Mouse (Mus musculus): ENCODE measurements around the gene Olfr901.
"Not testable (repeated sequence)": the region's sequence is repeated elsewhere in the genome, so short reads cannot be mapped to it uniquely, and the experiment has no call there.

The Olfr901 gene

DNA sequence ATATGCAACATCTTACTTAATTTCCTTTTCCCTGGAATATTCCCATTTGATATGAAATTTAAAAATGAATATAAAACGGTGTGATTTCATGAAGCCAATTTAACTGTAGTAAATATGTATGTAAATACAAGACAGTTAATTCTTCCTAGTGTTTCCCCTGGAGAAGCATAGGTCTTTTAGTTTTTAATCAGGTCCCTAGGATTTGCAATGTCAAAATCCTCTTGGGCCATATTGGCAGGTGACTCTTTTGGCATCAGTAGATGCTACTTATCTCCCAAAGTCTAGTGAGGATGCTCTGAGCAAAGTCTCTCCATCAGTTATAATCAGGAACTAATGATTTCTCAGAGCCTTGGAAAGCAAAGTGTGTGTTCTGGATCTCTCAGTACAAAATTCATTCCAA lies at the start of gene Olfr901:
Olfr901 (plus strand) TSS at position 301 of the 400 bp plus-strand sequence.
- DNase-seq = no peak

DNA sequence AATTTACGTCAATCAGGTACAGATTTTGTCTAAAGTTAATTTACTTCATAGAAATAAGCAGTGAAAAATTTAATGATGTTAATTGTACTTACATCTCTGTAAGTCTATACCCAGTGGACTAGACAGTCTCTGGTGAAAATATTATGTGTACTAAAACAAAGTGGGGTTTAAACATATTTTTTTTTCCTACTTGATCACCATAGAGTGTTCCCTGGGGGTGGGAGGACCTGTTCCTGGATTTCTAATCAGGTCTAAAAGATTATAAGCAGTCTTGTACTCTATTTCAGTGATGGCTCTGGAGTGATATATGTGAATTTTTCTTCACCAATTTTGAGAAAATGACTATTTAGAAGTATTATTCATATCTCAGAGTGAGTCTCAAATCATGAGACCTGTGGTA lies 27.9 kb upstream of the Olfr901 start, which contains the start of gene Olfr147:
Olfr147 (plus strand) TSS at position 301 of the 400 bp plus-strand sequence.
- no peak for DNase-seq

DNA sequence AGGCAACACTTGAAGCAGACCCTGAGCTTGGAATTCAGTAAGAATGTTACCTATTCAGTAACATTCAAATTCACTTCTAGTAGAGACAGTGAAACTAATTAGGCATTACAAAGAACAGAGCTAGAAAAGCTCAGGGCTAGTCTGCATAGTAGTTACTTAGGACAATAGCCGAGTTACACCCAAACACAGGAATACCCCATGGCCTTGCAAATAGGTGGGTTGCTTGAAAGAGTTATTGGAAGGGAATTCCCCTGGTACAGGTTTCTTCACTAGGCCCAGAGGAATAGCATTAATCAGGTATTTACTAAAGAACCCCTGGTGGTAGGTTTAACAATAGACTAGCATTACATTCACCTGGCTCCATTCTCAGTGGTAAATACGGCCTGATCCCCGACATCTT lies 21.8 kb upstream of the Olfr901 start:
- not testable (repeated sequence) for DNase-seq

DNA sequence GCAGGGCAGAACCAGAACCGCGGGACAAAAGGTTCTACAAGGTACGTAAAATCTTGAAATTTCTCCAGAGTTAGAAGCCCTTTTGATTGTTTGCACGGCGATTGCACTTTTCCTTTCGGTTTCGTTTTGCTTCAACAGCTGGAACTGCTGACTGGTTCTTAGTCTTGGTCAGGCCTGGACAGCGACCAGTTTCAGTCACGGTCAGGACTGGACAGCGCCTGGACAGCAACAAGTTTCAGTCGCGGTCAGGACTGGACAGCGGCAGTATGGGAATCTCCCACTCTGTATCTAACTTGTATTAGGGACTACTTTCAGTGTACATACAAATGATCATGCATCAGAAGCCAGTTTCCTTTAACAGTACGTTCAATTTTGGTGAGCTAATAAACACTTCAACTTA lies 15.8 kb upstream of the Olfr901 start:
- peak; percentile 50 for DNase-seq

DNA sequence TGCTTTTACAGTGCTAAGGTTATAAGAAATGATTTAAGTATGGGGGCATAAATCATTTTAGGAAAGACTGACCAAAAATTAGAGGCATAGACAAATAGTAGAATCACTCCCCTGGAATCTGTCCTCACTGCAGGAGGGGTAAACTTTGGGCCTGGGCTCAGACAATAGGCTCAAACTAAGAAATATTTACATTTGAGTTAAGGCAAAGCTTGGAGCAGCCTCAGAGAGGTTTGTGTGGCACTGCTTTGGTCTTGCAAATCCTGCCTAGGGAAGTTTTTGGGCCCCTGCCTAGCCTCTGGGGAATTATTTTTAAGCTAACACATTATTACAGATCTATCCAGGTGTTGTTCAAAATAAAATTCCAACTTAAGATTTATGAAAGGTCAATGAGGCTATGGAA lies 5.5 kb upstream of the Olfr901 start:
- no peak for DNase-seq

DNA sequence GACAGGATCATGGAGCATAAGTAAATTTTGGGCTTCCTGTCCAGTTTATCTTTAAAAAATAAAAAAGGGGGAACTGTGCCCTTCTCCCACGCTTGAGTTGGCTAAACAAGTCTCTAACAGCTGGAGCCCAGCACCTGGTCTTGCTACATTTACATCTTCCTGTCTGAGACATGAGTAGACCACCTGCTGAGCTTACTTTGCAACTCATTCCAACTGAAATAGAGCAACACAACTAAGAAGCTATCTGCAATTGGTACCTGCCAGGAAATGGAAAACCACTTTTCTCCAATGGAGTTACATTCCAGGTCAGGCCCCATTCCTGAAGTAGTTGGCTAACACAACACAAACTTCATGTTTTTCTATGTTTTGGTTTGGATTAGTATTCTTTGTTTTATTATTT lies 2.2 kb upstream of the Olfr901 start:
- no peak for DNase-seq

DNA sequence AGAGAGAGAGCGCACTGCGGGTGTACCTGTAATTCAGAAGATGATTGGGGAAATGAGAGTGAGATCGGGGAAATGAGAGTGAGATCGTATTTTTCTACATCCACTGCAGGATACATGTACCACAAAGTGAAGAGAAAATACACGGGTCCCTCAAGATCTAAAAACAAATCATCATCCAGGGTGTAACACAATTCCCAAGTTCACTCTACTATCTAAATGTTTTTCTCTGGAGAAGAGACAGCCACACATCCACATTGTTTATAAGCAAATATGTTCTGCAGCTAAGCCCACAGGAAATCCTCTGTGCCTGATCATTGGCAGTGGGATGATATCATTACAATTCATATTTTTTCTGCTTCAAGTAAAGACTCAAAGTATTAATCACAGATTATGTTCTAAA lies 18.1 kb downstream of the Olfr901 start, which contains the start of gene Olfr902:
Olfr902 (plus strand) TSS at position 301 of the 400 bp plus-strand sequence.
- DNase-seq = no peak

DNA sequence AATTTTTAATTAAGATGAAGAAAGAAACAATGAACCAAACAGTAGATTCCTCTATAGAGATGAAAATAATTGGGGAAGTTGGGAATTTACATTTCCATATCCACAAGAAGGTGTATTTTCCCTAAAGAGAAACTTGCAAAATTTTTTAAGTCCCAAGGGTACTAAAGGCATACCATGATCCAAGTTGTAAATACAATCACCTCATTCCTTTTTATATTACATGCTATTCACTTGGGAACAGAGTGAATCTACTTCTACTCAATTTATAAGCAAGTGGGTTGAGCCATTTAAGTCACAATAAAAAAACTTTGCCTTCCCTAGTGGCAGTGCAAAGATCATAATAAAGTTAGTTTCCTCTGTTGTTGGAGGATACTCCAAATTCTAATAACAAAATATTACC lies 33.6 kb downstream of the Olfr901 start, which contains the start of gene Olfr904:
Olfr904 (plus strand) TSS at position 301 of the 400 bp plus-strand sequence.
- no peak for DNase-seq

DNA sequence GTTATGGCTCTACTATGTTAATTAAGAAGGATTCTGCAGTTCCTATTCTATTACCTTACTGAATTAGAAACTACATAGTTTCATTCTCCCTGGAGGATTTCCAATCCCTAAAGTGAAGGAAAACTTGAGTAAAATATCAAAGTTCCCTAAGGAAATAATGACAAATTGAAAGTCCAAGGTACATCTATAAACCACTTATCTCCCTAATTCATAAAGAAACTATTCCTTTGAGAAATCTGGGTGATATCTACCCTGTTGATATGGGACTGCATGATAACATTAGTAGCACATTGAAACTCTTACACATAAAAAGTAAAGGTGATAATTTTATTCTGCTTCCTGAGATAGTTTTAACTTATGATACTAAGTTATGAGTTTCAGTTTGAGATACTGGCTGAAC lies 41.6 kb downstream of the Olfr901 start, which contains the start of gene Olfr905:
Olfr905 (plus strand) TSS at position 301 of the 400 bp plus-strand sequence.
- no peak for DNase-seq
